Mouse (Mus musculus) intestine, embryonic 14.5 days (tissue): ENCODE measurements around the gene Stard8. TPM values are rescaled to one million over a fixed set of nuclear protein-coding genes. Genes with fewer than 3 reads are reported as not detected.
"Not testable (repeated sequence)": the region's sequence is repeated elsewhere in the genome, so short reads cannot be mapped to it uniquely, and the experiment has no call there.

Experiments used
- ATAC-seq: fragments of 200-750 bp; cut with Nextera tagmentation; replicated peaks from 2 replicates; pipeline ENCODE4 v1.8.0; 2017; ENCODE audit warnings: low read depth, moderate number of reproducible peaks, moderate TSS enrichment, moderate library complexity; ENCODE audit not compliant: low FRiP score, low TSS enrichment
- DNase-seq: peaks from one replicate; pipeline ENCODE4 v3.0.0-alpha.2; 2018; ENCODE audit warnings: low spot score
- H3K27ac ChIP-seq: fragments of 300-500 bp; sonication (generic); 2 replicates; pipeline ENCODE4 v1.5.1; 2014; ENCODE audit warnings: low read depth, mild to moderate bottlenecking, control low read depth
- H3K27me3 ChIP-seq: fragments of 300-500 bp; sonication (generic); replicated peaks from 2 replicates; pipeline ENCODE4 v1.6.1; 2014; ENCODE audit warnings: low read length, control low read depth; ENCODE audit not compliant: control insufficient read depth, insufficient read depth
- H3K36me3 ChIP-seq: fragments of 300-500 bp; sonication (generic); 2 replicates; pipeline ENCODE4 v1.6.1; 2014; ENCODE audit warnings: low read length, control low read depth; ENCODE audit not compliant: control insufficient read depth, insufficient read depth
- H3K4me1 ChIP-seq: fragments of 300-500 bp; sonication (generic); replicated peaks from 2 replicates; pipeline ENCODE4 v1.6.1; 2014; ENCODE audit warnings: low read length, control low read depth, mixed read lengths; ENCODE audit not compliant: control insufficient read depth, insufficient read depth
- H3K4me2 ChIP-seq: fragments of 300-500 bp; sonication (generic); 2 replicates; pipeline ENCODE4 v1.6.1; 2014; ENCODE audit warnings: low read length
- H3K4me3 ChIP-seq: fragments of 300-500 bp; sonication (generic); 2 replicates; pipeline ENCODE4 v1.5.1; 2014; ENCODE audit warnings: low read depth, low read length, control low read depth, mixed read lengths
- H3K9ac ChIP-seq: fragments of 300-500 bp; sonication (generic); 2 replicates; pipeline ENCODE4 v1.6.1; 2014; ENCODE audit warnings: mild to moderate bottlenecking, low read length
- H3K9me3 ChIP-seq: fragments of 300-500 bp; sonication (generic); 2 replicates; pipeline ENCODE4 v1.6.1; 2016; ENCODE audit warnings: low read length, control low read depth; ENCODE audit not compliant: control insufficient read depth
- whole genome bisulfite sequencing: fragments of 180-500 bp; shearing (Covaris S2); extraction: QIAGEN DNeasy Blood & Tissue Kit; methylation state at CpG from one replicate; pipeline ENCODE4 v1.1.7; 2014; 5-methylcytosine and 5-hydroxymethylcytosine counted together
- polyA plus RNA-seq: library from polyadenylated mRNA; unstranded; fragments of >200 nt; fragmentation: Nextera tagmentation; extraction: Ambion mirVana; gene quantifications from 2 replicates; pipeline ENCODE4 v1.2.1, GENCODE M21; 2014

Gene Stard8
- polyA plus RNA-seq = 6.3 and 6.6 TPM in 2 replicates

- ATAC-seq (no peak; the same call in 1 of the 2 replicates), DNase-seq (no peak)
Observed at GRCm38 (mm10) chrX:99003046-99003445, at the start of gene Stard8. Gene Stard8 (plus strand): TSS chrX:99003248.

DNA sequence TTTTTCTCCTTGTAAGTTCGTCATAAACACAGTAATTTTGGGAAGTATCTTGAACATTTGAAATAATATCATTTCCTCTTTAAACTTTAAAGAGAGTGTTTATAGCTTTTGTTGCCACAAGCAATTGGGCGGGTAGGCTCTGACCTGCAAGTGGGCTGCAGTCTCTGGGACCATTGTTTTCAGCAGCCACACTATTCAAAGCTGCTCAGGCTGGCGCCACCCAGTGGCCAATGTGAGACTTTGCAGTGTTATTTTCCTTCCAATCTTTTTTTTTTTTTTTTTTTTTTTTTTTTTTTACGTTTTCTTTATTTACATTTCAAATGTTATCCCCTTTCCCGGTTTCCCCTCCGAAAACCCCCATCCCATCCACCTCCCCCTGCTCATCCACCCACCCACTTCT lies 49.1 kb upstream of the Stard8 start:
- ATAC-seq (no peak), DNase-seq (no peak)
- no peaks in the 10 kb centered on the region for H3K36me3 ChIP-seq
- no peak overlapping the region for H3K4me3 ChIP-seq
- no peaks in the 10 kb centered on the region for H3K9me3 ChIP-seq
- 21% methylated on average over 5 of the region's 6 CpGs for WGBS
- no peak overlapping the region for H3K27ac ChIP-seq
- no peak overlapping the region for H3K9ac ChIP-seq
- no peaks in the 10 kb centered on the region for H3K4me1 ChIP-seq
- no peaks in the 10 kb centered on the region for H3K27me3 ChIP-seq
- H3K4me2 ChIP-seq = no peak overlapping the region

More at GRCm38 (mm10) chrX:99003046-99003445, at the start of gene Stard8:
- H3K9ac ChIP-seq = no peak within 1 kb of the TSS
- H3K36me3 ChIP-seq = no peaks in the 10 kb centered on the region
- peak within 1 kb of the TSS; percentile 29 for H3K4me2 ChIP-seq
- H3K4me3 ChIP-seq = peak within 1 kb of the TSS; percentile 3; the same call in 1 of the 2 replicates
- WGBS = 45% methylated on average over 9 of the region's 9 CpGs
- peaks cover 8% of the 10 kb centered on the region; the same call in 1 of the 2 replicates for H3K27me3 ChIP-seq
- H3K4me1 ChIP-seq = no peaks in the 10 kb centered on the region
- H3K27ac ChIP-seq = no peak within 1 kb of the TSS
- H3K9me3 ChIP-seq = no peaks in the 10 kb centered on the region

DNA sequence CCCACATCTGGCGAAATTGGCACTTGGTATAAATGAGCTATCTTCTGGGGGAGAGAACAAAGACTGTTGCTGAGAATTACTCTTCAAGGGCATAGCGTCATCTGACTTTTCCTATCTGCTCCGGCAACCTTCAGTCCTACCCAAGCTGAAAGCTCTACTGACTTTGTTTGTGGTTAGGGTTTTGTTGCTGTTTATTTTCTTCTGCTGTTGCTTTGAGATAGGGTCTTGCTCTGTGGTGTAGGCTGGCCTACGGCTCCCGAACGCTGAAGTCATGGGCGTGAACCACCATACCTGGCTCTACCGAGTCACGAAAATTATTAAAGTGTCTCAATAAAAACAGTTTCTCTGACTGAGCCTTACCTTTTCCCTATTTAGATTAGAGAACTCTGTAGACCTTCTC lies 44.8 kb upstream of the Stard8 start:
- H3K9me3 ChIP-seq = no peaks in the 10 kb centered on the region
- ATAC-seq (no peak), DNase-seq (no peak)
- no peak overlapping the region for H3K9ac ChIP-seq
- no peak overlapping the region for H3K27ac ChIP-seq
- H3K36me3 ChIP-seq = no peaks in the 10 kb centered on the region
- no peak overlapping the region for H3K4me2 ChIP-seq
- 0 out of 2 replicates have a peak, but pooled peaks cover 3% of the 10 kb centered on the region for H3K27me3 ChIP-seq
- 92% methylated on average over 9 of the region's 9 CpGs for WGBS
- H3K4me3 ChIP-seq = no peak overlapping the region
- H3K4me1 ChIP-seq = no peaks in the 10 kb centered on the region

DNA sequence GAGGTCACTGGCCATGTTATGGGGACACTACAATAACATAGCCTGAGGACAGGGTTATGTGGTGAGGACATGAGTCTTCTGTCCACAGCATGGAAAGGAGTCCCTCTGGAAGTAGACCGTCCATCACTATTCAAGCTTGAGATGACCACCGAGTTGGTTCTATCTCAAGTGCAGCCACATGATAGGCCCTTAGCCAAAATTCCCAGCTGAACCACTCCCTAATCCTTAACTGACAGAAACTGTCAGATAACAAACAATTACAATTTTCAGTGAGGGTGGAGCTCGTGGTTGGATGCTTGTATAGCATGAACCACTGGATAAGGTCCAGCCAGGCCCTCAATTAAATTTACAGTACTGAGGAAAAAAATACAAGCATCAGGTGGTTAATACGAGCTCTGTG lies 44.0 kb upstream of the Stard8 start:
- no peaks in the 10 kb centered on the region for H3K36me3 ChIP-seq
- no peak overlapping the region for H3K27ac ChIP-seq
- H3K27me3 ChIP-seq = 0 out of 2 replicates have a peak, but pooled peaks cover 3% of the 10 kb centered on the region
- H3K9ac ChIP-seq = no peak overlapping the region
- no peak overlapping the region for H3K4me2 ChIP-seq
- no peaks in the 10 kb centered on the region for H3K9me3 ChIP-seq
- no peak for ATAC-seq
- DNase-seq = no peak
- no peak overlapping the region for H3K4me3 ChIP-seq
- no peaks in the 10 kb centered on the region for H3K4me1 ChIP-seq
- 80% methylated on average over 4 of the region's 4 CpGs for WGBS

GRCm38 (mm10) chrX:98963742-98964141 lies 39.3 kb upstream of the Stard8 start:
- Histone ChIP-seq H3K27ac (no peak overlapping the region), H3K27me3 (0 out of 2 replicates have a peak, but pooled peaks cover 3% of the 10 kb centered on the region), H3K4me1 (no peaks in the 10 kb centered on the region), H3K9me3 (no peaks in the 10 kb centered on the region), H3K4me2 (no peak overlapping the region), H3K9ac (no peak overlapping the region), H3K36me3 (no peaks in the 10 kb centered on the region), H3K4me3 (no peak overlapping the region)
- DNase-seq (no peak), ATAC-seq (no peak)

- no peak overlapping the region for H3K27ac ChIP-seq
- H3K4me3 ChIP-seq = no peak overlapping the region
- H3K9ac ChIP-seq = no peak overlapping the region
- no peak overlapping the region for H3K4me2 ChIP-seq
- no peaks in the 10 kb centered on the region for H3K4me1 ChIP-seq
- DNase-seq (no peak), ATAC-seq (no peak)
- no peaks in the 10 kb centered on the region for H3K36me3 ChIP-seq
- H3K9me3 ChIP-seq = no peaks in the 10 kb centered on the region
- H3K27me3 ChIP-seq = 0 out of 2 replicates have a peak, but pooled peaks cover 3% of the 10 kb centered on the region
Observed at GRCm38 (mm10) chrX:98964513-98964912, 38.5 kb upstream of the Stard8 start.

GRCm38 (mm10) chrX:98986611-98987010 lies 16.4 kb upstream of the Stard8 start:
- H3K4me1 ChIP-seq, H3K9me3 ChIP-seq, H3K36me3 ChIP-seq, H3K27ac ChIP-seq, ATAC-seq, H3K4me3 ChIP-seq, DNase-seq, H3K27me3 ChIP-seq, H3K9ac ChIP-seq, H3K4me2 ChIP-seq: not testable (repeated sequence)
- WGBS = 53% methylated on average over 5 of the region's 5 CpGs

DNA sequence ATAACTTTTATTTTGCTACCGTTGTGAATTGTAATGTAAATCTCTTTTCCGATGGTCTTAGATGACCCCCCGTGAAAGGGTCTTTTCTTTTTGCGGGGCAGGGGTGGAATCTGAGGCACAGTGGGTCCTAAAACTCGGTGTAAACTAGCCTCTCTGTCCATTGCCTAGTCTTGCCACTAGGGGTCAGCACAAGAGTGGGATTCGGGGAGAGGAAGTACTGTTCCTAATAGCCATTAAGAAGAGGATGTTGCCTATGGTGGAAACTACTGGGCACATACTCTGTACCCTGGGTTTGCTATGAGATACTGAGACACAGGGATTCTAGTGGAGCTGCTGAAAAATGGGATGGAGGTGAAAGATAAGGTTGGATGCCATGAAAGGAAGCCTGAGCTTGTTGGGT lies 13.5 kb upstream of the Stard8 start:
- H3K27ac ChIP-seq = no peak overlapping the region
- no peaks in the 10 kb centered on the region for H3K4me1 ChIP-seq
- H3K9me3 ChIP-seq = no peaks in the 10 kb centered on the region
- 0 out of 2 replicates have a peak, but pooled peaks cover 3% of the 10 kb centered on the region for H3K27me3 ChIP-seq
- no peak overlapping the region for H3K9ac ChIP-seq
- H3K4me2 ChIP-seq = no peak overlapping the region
- WGBS = 44% methylated on average over 6 of the region's 6 CpGs
- ATAC-seq = 0 out of 2 replicates have a peak, but pooled peaks have one; percentile 40
- H3K36me3 ChIP-seq = no peaks in the 10 kb centered on the region
- DNase-seq = peak; percentile 62
- no peak overlapping the region for H3K4me3 ChIP-seq

- ATAC-seq = no peak
Observed at GRCm38 (mm10) chrX:99002065-99002464, 983 bp upstream of the Stard8 start.

More at GRCm38 (mm10) chrX:99002065-99002464, 983 bp upstream of the Stard8 start:
- Histone ChIP-seq H3K27me3 (peaks cover 8% of the 10 kb centered on the region; the same call in 1 of the 2 replicates), H3K9me3 (no peaks in the 10 kb centered on the region), H3K4me2 (no peak overlapping the region), H3K36me3 (no peaks in the 10 kb centered on the region), H3K9ac (no peak overlapping the region), H3K4me1 (no peaks in the 10 kb centered on the region), H3K27ac (no peak overlapping the region), H3K4me3 (no peak overlapping the region)
- 73% methylated on average over 6 of the region's 6 CpGs for WGBS
- DNase-seq = no peak
